Mouse (Mus musculus) kidney, adult 18-20 months (tissue): ENCODE data around the gene Fam57b.
A peak's percentile ranks its signal among the peaks of the same experiment; 100 is the strongest.

Source experiments
- DNase-seq: peaks from one replicate; pipeline ENCODE4 v3.0.0; 2021

The Fam57b gene

DNA sequence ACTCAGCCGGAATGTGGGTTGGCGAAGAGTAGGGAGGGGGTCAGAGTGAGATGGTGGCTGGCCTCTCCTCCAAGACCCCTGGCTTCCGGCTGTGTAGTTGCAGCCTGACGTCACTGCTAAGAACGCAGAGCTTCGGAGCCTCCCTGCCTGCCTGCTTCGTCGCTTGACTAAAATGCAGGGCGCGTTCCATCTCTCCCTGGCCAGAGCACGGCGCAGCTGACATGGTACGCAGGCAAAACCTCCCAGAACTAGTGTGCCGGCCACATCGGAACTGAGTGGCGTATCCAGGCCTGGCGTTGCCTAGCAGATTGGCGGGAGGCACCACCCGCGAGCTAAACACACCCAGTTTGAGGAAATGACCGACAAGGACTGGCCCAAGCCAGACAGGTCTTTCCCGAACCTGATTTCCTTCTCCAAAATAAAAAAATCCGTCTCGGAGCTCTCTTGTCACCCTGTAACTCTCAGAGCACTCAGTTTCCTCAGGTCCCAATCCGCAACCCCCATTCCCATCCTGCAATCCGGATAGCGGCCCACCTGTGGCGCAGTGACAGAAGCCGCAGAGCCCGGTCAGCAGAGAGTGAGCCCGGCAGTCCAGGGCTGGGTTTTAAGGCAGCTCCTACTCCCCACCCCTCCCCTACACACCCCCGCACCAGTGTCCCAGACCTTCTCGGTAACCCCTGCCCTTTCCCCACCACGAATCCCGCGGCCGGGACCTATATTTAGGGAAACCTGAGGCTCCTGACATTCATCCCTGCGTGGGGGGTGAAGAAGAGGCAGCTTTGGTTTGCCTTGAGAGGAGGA lies 2.2 kb downstream of the Fam57b start:
- peak; percentile 87 for DNase-seq

- DNase-seq: no peak
Measured at GRCm38 (mm10) chr7:126800269-126801056, 3.0 kb downstream of the Fam57b start.

- no peak for DNase-seq
Measured at GRCm38 (mm10) chr7:126801057-126801422, 3.6 kb downstream of the Fam57b start.

GRCm38 (mm10) chr7:126802134-126802889 lies 4.8 kb downstream of the Fam57b start:
- no peak for DNase-seq

DNA sequence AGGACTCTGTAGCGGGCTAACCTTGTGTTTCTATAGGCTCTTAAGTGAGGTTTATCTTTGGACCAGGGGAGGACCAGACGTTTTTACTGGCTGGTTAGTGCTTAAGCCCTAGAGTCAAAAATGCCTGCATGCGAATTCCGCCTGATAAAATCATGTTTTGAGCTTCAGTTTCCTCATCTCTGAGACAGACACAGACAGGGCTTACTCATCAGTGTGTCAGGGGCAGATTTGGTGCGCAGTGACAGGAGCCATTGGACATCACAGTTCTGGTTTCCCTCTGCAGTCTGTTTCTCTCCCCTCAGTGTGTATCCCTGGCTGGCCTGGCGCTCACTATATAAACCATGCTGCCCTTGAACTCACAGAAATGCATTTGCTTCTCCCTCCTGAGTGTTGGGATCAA lies 5.7 kb downstream of the Fam57b start:
- no peak for DNase-seq

DNA sequence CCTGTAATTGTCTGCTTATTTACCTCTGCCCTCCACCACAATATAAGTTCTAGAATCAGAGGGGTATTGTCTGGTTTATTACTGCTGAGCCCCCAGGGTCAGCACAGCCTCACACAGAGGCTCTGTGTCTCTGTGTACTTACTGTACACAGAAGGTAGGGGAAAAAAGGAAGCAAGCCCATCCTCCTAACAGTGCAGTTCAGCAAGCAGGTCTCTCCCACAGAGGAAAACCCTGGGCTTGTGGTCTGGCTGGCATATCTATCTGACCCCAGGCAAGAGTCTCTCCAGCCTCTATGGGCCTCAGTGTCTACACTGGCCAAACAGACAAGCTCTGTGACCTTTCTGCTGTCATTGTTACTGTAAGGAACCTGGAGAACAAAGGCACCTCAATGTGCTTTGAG lies 6.3 kb downstream of the Fam57b start:
- DNase-seq: no peak

- peak; percentile 60 for DNase-seq
Measured at GRCm38 (mm10) chr7:126806956-126807355, 9.5 kb downstream of the Fam57b start.

GRCm38 (mm10) chr7:126807405-126807804 lies 9.9 kb downstream of the Fam57b start:
- DNase-seq: no peak

GRCm38 (mm10) chr7:126808703-126809455 lies 11.4 kb downstream of the Fam57b start:
- peak; percentile 92 for DNase-seq

- no peak for DNase-seq
Measured at GRCm38 (mm10) chr7:126809723-126810369, 12.4 kb downstream of the Fam57b start.

GRCm38 (mm10) chr7:126815726-126816222 lies 18.3 kb downstream of the Fam57b start:
- no peak for DNase-seq

- no peak for DNase-seq
Measured at GRCm38 (mm10) chr7:126816494-126816893, 19.0 kb downstream of the Fam57b start.

- no peak for DNase-seq
Measured at GRCm38 (mm10) chr7:126817595-126817994, 20.1 kb downstream of the Fam57b start.

GRCm38 (mm10) chr7:126818818-126819217 lies 21.4 kb downstream of the Fam57b start:
- no peak for DNase-seq

- DNase-seq: peak; percentile 86
Measured at GRCm38 (mm10) chr7:126821835-126822511, 24.5 kb downstream of the Fam57b start.

- DNase-seq: peak; percentile 13
Measured at GRCm38 (mm10) chr7:126822741-126823140, 25.3 kb downstream of the Fam57b start.

DNA sequence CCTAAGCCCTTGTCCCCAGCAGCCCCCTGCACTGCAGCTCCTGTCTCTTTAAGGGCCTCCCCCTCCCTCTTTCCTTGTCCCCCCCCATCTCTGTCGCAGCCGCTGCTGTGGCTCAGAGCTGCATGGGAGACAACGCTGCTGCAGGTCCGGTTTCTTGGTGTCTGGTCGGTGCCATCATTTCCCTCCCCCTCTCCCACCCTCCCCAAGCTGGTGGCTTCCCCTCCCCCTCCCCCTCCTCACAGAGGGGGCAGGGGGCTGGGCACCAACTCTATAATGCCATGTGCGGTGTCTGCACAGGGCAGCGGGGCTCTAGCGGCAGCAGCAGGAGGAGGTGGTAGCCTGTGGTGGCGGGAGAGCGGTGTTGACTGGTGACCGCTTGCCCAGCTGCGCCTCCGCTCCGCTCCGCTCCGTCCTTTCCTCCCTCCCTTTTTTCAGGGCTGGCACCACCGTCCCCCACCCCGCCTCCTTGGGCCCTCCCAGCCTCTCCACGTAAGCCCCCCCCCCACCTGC lies 25.8 kb downstream of the Fam57b start:
- DNase-seq: no peak

- no peak for DNase-seq
Measured at GRCm38 (mm10) chr7:126823940-126824339, 26.5 kb downstream of the Fam57b start.

- DNase-seq: no peak
Measured at GRCm38 (mm10) chr7:126825403-126825802, 27.9 kb downstream of the Fam57b start.

- DNase-seq: no peak
Measured at GRCm38 (mm10) chr7:126825952-126826351, 28.5 kb downstream of the Fam57b start.

DNA sequence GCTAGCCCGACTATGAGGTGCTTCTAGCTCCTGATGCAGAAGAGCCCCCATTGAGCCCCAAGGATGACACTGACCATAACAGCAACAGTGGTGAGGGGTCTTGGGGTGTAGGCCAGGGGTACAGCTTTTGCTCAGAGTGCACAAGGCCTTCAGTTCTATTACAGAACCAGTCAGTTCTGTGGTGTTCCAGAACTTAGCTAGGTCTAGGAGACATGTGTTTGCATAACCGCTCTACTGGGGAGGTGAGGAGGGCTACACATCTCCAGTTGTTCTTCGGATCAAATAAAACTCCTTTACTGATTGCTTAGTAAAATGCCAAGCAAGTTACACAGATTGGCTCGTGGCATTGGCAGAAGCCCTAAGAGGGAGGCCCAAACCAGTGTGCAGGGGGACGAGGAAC lies 34.1 kb downstream of the Fam57b start, which contains the start of gene 4930451I11Rik:
Gene 4930451I11Rik, minus strand, starts transcription at position 101 of the 400 bp plus-strand sequence.
- DNase-seq: no peak
